Comparison of ENCODE assay signal across 8 mouse cellular contexts in genomic region chr11:117888853-117889822, GRCm38 (mm10). TPM values are rescaled to one million over a fixed set of nuclear protein-coding genes. Genes with fewer than 3 reads are reported as not detected.
DNase-seq lines count a peak whose midpoint lies in the region; ATAC-seq lines count a peak whose summit lies in the region.

No protein-coding gene starts in this region.

- H3K4me3 ChIP-seq in embryonic facial prominence, embryonic 13.5 days: peak overlapping the region; percentile 34
- peak overlapping the region; percentile 24 for H3K4me3 ChIP-seq in limb, embryonic 11.5 days (ENCODE audit: low read depth, low read length)
- H3K4me3 ChIP-seq in neural tube, embryonic 15.5 days (replicated peaks): peak overlapping the region; percentile 15

- H3K4me1 ChIP-seq in embryonic facial prominence, embryonic 13.5 days: peaks cover 35% of the 10 kb centered on the region
- H3K4me1 ChIP-seq in limb, embryonic 11.5 days (ENCODE audit: control insufficient read depth, insufficient read depth, low read length): peaks cover 32% of the 10 kb centered on the region
- peaks cover 29% of the 10 kb centered on the region for H3K4me1 ChIP-seq in neural tube, embryonic 15.5 days

- peak overlapping the region; percentile 65 for H3K4me2 ChIP-seq in embryonic facial prominence, embryonic 13.5 days
- peak overlapping the region; percentile 70 for H3K4me2 ChIP-seq in limb, embryonic 11.5 days (ENCODE audit: low read depth, severe bottlenecking)
- peak overlapping the region; percentile 49 for H3K4me2 ChIP-seq in neural tube, embryonic 15.5 days

- 3% methylated on average over 33 of the region's 33 CpGs for WGBS in embryonic facial prominence, embryonic 13.5 days
- 3% methylated on average over 33 of the region's 33 CpGs for WGBS in limb, embryonic 11.5 days
- 6% methylated on average over 33 of the region's 33 CpGs for WGBS in neural tube, embryonic 15.5 days

- no peak for ATAC-seq in embryonic facial prominence, embryonic 13.5 days (ENCODE audit: insufficient number of reproducible peaks, insufficient read depth, low FRiP score, low TSS enrichment, low read depth)
- ATAC-seq in limb, embryonic 11.5 days (ENCODE audit: insufficient number of reproducible peaks, low FRiP score, low TSS enrichment, low read depth): peak; percentile 44
- peak; percentile 35; the same call in 1 of the 2 replicates for ATAC-seq in neural tube, embryonic 15.5 days (ENCODE audit: low FRiP score)

- no peaks in the 10 kb centered on the region for H3K9me3 ChIP-seq in embryonic facial prominence, embryonic 13.5 days
- no peaks in the 10 kb centered on the region for H3K9me3 ChIP-seq in limb, embryonic 11.5 days (ENCODE audit: control insufficient read depth, low read length)
- no peaks in the 10 kb centered on the region for H3K9me3 ChIP-seq in neural tube, embryonic 15.5 days (replicated peaks)

- DNase-seq in layer of hippocampus, adult 9-11 months: peak; percentile 22
- no peak for DNase-seq in layer of hippocampus, adult 9-10 months (ENCODE audit: low spot score)
- DNase-seq in limb, embryonic 11.5 days (ENCODE audit: low spot score): peak; percentile 80
- DNase-seq in cerebellum, adult 9-10 months: no peak
- DNase-seq in thymus, postnatal 25 days: no peak
- DNase-seq in urinary bladder, postnatal 36 days (ENCODE audit: low spot score in 2 of 2): no peak

- H3K9ac ChIP-seq in embryonic facial prominence, embryonic 13.5 days: peak overlapping the region; percentile 60
- peak overlapping the region; percentile 50 for H3K9ac ChIP-seq in limb, embryonic 11.5 days (ENCODE audit: low read length)
- H3K9ac ChIP-seq in neural tube, embryonic 15.5 days (replicated peaks): peak overlapping the region; percentile 27; the same call in 1 of the 2 replicates

- peaks cover 47% of the 10 kb centered on the region for H3K27me3 ChIP-seq in embryonic facial prominence, embryonic 13.5 days
- H3K27me3 ChIP-seq in limb, embryonic 11.5 days (ENCODE audit: control insufficient read depth, insufficient read depth, low read length): 0 out of 2 replicates have a peak, but pooled peaks cover 7% of the 10 kb centered on the region
- peaks cover 26% of the 10 kb centered on the region for H3K27me3 ChIP-seq in neural tube, embryonic 15.5 days (replicated peaks)

- H3K36me3 ChIP-seq in embryonic facial prominence, embryonic 13.5 days: no peaks in the 10 kb centered on the region
- H3K36me3 ChIP-seq in limb, embryonic 11.5 days (ENCODE audit: control insufficient read depth, insufficient read depth, low read length): no peaks in the 10 kb centered on the region
- H3K36me3 ChIP-seq in neural tube, embryonic 15.5 days: no peaks in the 10 kb centered on the region

- H3K27ac ChIP-seq in embryonic facial prominence, embryonic 13.5 days: peak overlapping the region; percentile 71
- peak overlapping the region; percentile 81 for H3K27ac ChIP-seq in limb, embryonic 11.5 days (replicated peaks; ENCODE audit: low read depth, low read length)
- H3K27ac ChIP-seq in neural tube, embryonic 15.5 days (replicated peaks): peak overlapping the region; percentile 29; the same call in 1 of the 2 replicates

RNA-seq across cellular contexts. Expression of gene Tha1, which starts 15.9 kb away (rescaled TPM):
- 2.7 and 2.9 TPM in 2 replicates for polyA plus RNA-seq in embryonic facial prominence, embryonic 13.5 days (2015; fragmentation: Nextera tagmentation; extraction: Ambion mirVana)
- 1.4 and 1.5 TPM in 2 replicates for polyA plus RNA-seq in limb, embryonic 11.5 days (2014; fragmentation: Nextera tagmentation; extraction: Ambion mirVana)
- 4.7 and 5.0 TPM in 2 replicates for polyA plus RNA-seq in neural tube, embryonic 15.5 days (2015; fragmentation: Nextera tagmentation; extraction: Ambion mirVana)

RNA-seq across cellular contexts. Expression of gene Tmem235, which starts 28.6 kb away (rescaled TPM):
- not detected in 2 replicates for polyA plus RNA-seq in embryonic facial prominence, embryonic 13.5 days (2015; fragmentation: Nextera tagmentation; extraction: Ambion mirVana)
- polyA plus RNA-seq in limb, embryonic 11.5 days (2014; fragmentation: Nextera tagmentation; extraction: Ambion mirVana): not detected in 2 replicates
- polyA plus RNA-seq in neural tube, embryonic 15.5 days (2015; fragmentation: Nextera tagmentation; extraction: Ambion mirVana): not detected in 2 replicates

RNA-seq across cellular contexts. Expression of gene Birc5, which starts 40.1 kb away (rescaled TPM):
- polyA plus RNA-seq in embryonic facial prominence, embryonic 13.5 days (2015; fragmentation: Nextera tagmentation; extraction: Ambion mirVana): 326 and 344 TPM in 2 replicates
- 400 and 435 TPM in 2 replicates for polyA plus RNA-seq in limb, embryonic 11.5 days (2014; fragmentation: Nextera tagmentation; extraction: Ambion mirVana)
- polyA plus RNA-seq in neural tube, embryonic 15.5 days (2015; fragmentation: Nextera tagmentation; extraction: Ambion mirVana): 26.7 and 88.4 TPM in 2 replicates

Comparison
In these comparisons a context has a peak if more than half of its experiments do, and no peak if none do; other contexts are left out.
1. DNase-seq: peak in layer of hippocampus, adult 9-11 months (single experiment) and limb, embryonic 11.5 days (single experiment); none in layer of hippocampus, adult 9-10 months (single experiment), cerebellum, adult 9-10 months (single experiment), thymus, postnatal 25 days (single experiment) and urinary bladder, postnatal 36 days (0 of 2).
2. H3K27ac ChIP-seq: peak in every context shown above with its lines; median percentile 81 in limb, embryonic 11.5 days; 71 in embryonic facial prominence, embryonic 13.5 days; 29 in neural tube, embryonic 15.5 days.
3. Peak in every context shown above with its lines, with median percentiles within 50 percentile points of each other: H3K4me2 ChIP-seq, H3K4me3 ChIP-seq and H3K9ac ChIP-seq.